Mouse (Mus musculus) liver, adult 2 months (tissue): Measurements from ENCODE around the gene Ramac. TPM values are rescaled to one million over a fixed set of nuclear protein-coding genes. Genes with fewer than 3 reads are reported as not detected.

ENCODE experiments used
- DNase-seq: peaks from one replicate; pipeline ENCODE4 v3.0.0-alpha.2; 2011; ENCODE audit warnings: low read depth, low spot score; ENCODE audit errors: extremely low read depth
- H3K27ac ChIP-seq: fragments of 200-500 bp; replicated peaks from 2 replicates; pipeline ENCODE4 v1.5.1; 2012; ENCODE audit warnings: low read depth, mild to moderate bottlenecking, control low read depth, inconsistent platforms, low read length; ENCODE audit not compliant: insufficient read depth
- H3K27me3 ChIP-seq: fragments of 200-500 bp; 2 replicates; pipeline ENCODE4 v1.6.1; 2012; ENCODE audit warnings: mild to moderate bottlenecking, moderate library complexity, low read length, inconsistent platforms; ENCODE audit not compliant: control insufficient read depth, insufficient read depth
- H3K36me3 ChIP-seq: fragments of 200-500 bp; 2 replicates; pipeline ENCODE4 v1.6.1; 2012; ENCODE audit warnings: low read length, inconsistent platforms; ENCODE audit not compliant: control insufficient read depth, insufficient read depth
- H3K4me1 ChIP-seq: fragments of 200-500 bp; 2 replicates; pipeline ENCODE4 v1.6.1; 2011; ENCODE audit warnings: low read length; ENCODE audit not compliant: control insufficient read depth, insufficient read depth
- H3K4me3 ChIP-seq: fragments of 200-500 bp; 2 replicates; pipeline ENCODE4 v1.5.1; 2011; ENCODE audit warnings: low read depth, mild to moderate bottlenecking, control low read depth, low read length, moderate library complexity; ENCODE audit not compliant: insufficient read depth
- H3K79me2 ChIP-seq: fragments of 200-500 bp; 2 replicates; pipeline ENCODE4 v1.6.1; 2012; ENCODE audit warnings: inconsistent platforms, mild to moderate bottlenecking, low read length, moderate library complexity; ENCODE audit not compliant: control insufficient read depth, insufficient read depth
- H3K9ac ChIP-seq: fragments of 200-500 bp; 2 replicates; pipeline ENCODE4 v1.6.1; 2012; ENCODE audit warnings: low read depth, mild to moderate bottlenecking, control low read depth, inconsistent platforms, low read length
- CTCF ChIP-seq: fragments of 200-500 bp; IDR thresholded peaks from 2 replicates; pipeline ENCODE4 v1.5.1; 2011; ENCODE audit warnings: low read depth, low read length, control low read depth
- POLR2A ChIP-seq: fragments of 200-500 bp; IDR thresholded peaks from 2 replicates; pipeline ENCODE4 v1.6.1; 2011; ENCODE audit warnings: low read length, control low read depth; ENCODE audit not compliant: insufficient read depth; ENCODE audit errors: extremely low read depth
- WGBS: fragments of 180-500 bp; shearing (Covaris S2); methylation state at CpG from one replicate; pipeline ENCODE4 v1.1.7; 2018; 5-methylcytosine and 5-hydroxymethylcytosine counted together
- polyA plus RNA-seq: library from polyadenylated mRNA; depleted of rRNA; stranded (reverse); fragments of >200 nt; gene quantifications from 2 replicates; pipeline ENCODE4 v1.2.3, GENCODE M21; 2012
- total RNA-seq: library from RNA; depleted of rRNA; stranded (reverse); fragments of >200 nt; gene quantifications from 2 replicates; pipeline ENCODE4 v1.2.3, GENCODE M21; 2014

Ramac gene
- total and polyA plus RNA-seq, 2 experiments = 9.1 to 50.9 TPM

- Histone ChIP-seq H3K27me3 (no peaks in the 10 kb centered on the region), H3K79me2 (no peaks in the 10 kb centered on the region), H3K4me1 (no peaks in the 10 kb centered on the region), H3K27ac (no peak overlapping the region), H3K36me3 (no peaks in the 10 kb centered on the region), H3K9ac (no peak overlapping the region), H3K4me3 (no peak overlapping the region)
- WGBS = 72% methylated on average over 18 of the region's 18 CpGs
- TF ChIP-seq CTCF (no peak), POLR2A (no peak)
- DNase-seq = no peak
Observed at GRCm38 (mm10) chr7:81725986-81726727, 36.6 kb upstream of the Ramac start.

- no peak overlapping the region for H3K27ac ChIP-seq
- 90% methylated on average over 2 of the region's 2 CpGs for WGBS
Observed at GRCm38 (mm10) chr7:81726728-81727005, 36.1 kb upstream of the Ramac start.

GRCm38 (mm10) chr7:81727716-81728115, 35.0 kb upstream of the Ramac start:
- Histone ChIP-seq H3K27me3 (no peaks in the 10 kb centered on the region), H3K79me2 (no peaks in the 10 kb centered on the region), H3K4me1 (no peaks in the 10 kb centered on the region), H3K36me3 (no peaks in the 10 kb centered on the region), H3K27ac (no peak overlapping the region), H3K4me3 (no peak overlapping the region), H3K9ac (no peak overlapping the region)
- no peak for TF ChIP-seq CTCF
- no peak for TF ChIP-seq POLR2A
- 83% methylated on average over 9 of the region's 9 CpGs for WGBS
- no peak for DNase-seq

More at GRCm38 (mm10) chr7:81726728-81727005, 36.1 kb upstream of the Ramac start:
- Histone ChIP-seq H3K4me3 (no peak overlapping the region), H3K9ac (no peak overlapping the region), H3K27me3 (no peaks in the 10 kb centered on the region), H3K79me2 (no peaks in the 10 kb centered on the region), H3K36me3 (no peaks in the 10 kb centered on the region), H3K4me1 (no peaks in the 10 kb centered on the region)
- no peak for DNase-seq
- TF ChIP-seq CTCF (no peak), POLR2A (no peak)

- Histone ChIP-seq H3K4me1 (no peaks in the 10 kb centered on the region), H3K4me3 (no peak overlapping the region), H3K27me3 (no peaks in the 10 kb centered on the region), H3K36me3 (no peaks in the 10 kb centered on the region), H3K79me2 (no peaks in the 10 kb centered on the region), H3K9ac (no peak overlapping the region), H3K27ac (no peak overlapping the region)
- TF ChIP-seq CTCF (no peak), POLR2A (no peak)
- no peak for DNase-seq
- WGBS = 83% methylated on average over 9 of the region's 9 CpGs
Observed at GRCm38 (mm10) chr7:81729787-81730186, 32.9 kb upstream of the Ramac start.

GRCm38 (mm10) chr7:81731181-81731651, 31.5 kb upstream of the Ramac start:
- 84% methylated on average over 6 of the region's 6 CpGs for WGBS
- Histone ChIP-seq H3K4me3 (no peak overlapping the region), H3K27me3 (no peaks in the 10 kb centered on the region), H3K9ac (no peak overlapping the region), H3K4me1 (no peaks in the 10 kb centered on the region), H3K36me3 (no peaks in the 10 kb centered on the region), H3K79me2 (no peaks in the 10 kb centered on the region), H3K27ac (no peak overlapping the region)
- TF ChIP-seq CTCF (no peak), POLR2A (no peak)
- no peak for DNase-seq

GRCm38 (mm10) chr7:81732183-81733089, 30.3 kb upstream of the Ramac start:
- no peak for DNase-seq
- Histone ChIP-seq H3K4me1 (no peaks in the 10 kb centered on the region), H3K79me2 (no peaks in the 10 kb centered on the region), H3K36me3 (no peaks in the 10 kb centered on the region), H3K27me3 (no peaks in the 10 kb centered on the region), H3K9ac (no peak overlapping the region), H3K4me3 (no peak overlapping the region), H3K27ac (no peak overlapping the region)
- WGBS = 80% methylated on average over 12 of the region's 12 CpGs
- TF ChIP-seq POLR2A (no peak), CTCF (no peak)
